Mouse (Mus musculus) spleen, postnatal 4 days (tissue): ENCODE data around the gene Pitpnm2.

Source experiments
- DNase-seq, 2 experiments: peaks; one replicate each; pipeline ENCODE4 v3.0.0; 2022; ENCODE audit warnings: low spot score in 2 of 2

The Pitpnm2 gene

GRCm38 (mm10) chr5:124138066-124138465, 111.5 kb downstream of the Pitpnm2 start:
- DNase-seq = no peak

DNA sequence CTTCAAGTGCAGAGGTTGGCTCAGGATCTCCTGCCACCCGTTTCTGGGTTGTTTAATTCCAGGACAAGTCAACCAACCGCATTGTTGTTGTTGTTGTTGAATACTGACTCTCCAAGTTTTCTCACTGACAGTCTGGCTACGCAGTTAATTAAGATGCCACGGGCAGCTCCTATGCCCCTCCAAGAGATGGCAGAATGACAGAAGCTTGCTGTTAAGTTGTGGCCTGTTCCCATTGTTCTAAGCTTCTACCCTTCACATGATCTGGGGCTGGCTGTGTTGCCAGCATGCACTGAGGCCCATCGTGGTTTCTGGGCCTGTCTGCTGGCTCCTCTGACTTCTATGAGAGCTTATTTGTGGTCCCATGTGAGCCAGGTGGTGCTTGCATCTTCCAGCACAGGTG, 115.3 kb downstream of the Pitpnm2 start:
- DNase-seq = no peak

- no peak for DNase-seq
These were observed 124.5 kb downstream of the Pitpnm2 start for GRCm38 (mm10) chr5:124125093-124125492.

- no peak for DNase-seq
These were observed 127.2 kb downstream of the Pitpnm2 start for GRCm38 (mm10) chr5:124122357-124122756.

DNA sequence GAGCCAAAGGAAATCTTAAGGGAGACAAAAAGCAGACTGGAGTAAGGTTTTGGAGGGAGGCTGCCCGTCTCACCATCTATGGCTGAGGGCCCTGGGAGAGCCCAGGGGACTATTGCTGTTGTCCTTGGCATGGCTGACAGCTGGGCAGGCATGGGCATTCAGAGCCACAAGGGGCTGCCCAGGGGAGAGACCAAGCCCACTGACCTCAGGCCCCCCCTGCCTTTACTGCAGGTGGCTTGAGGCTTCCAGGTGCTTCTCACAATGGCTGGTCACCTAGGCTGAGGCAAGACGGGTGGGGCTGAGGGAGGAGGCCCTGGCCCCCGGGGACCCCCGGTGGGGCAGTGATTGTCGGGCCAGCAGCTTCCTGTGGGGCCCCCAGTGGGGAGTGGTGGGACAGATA, 130.4 kb downstream of the Pitpnm2 start:
- DNase-seq = no peak

GRCm38 (mm10) chr5:124115990-124116845, 133.3 kb downstream of the Pitpnm2 start, which contains the start of gene Arl6ip4:
Gene Arl6ip4, plus strand, starts transcription at chr5:124116089.
- DNase-seq = peak; percentile 83 to 91

DNA sequence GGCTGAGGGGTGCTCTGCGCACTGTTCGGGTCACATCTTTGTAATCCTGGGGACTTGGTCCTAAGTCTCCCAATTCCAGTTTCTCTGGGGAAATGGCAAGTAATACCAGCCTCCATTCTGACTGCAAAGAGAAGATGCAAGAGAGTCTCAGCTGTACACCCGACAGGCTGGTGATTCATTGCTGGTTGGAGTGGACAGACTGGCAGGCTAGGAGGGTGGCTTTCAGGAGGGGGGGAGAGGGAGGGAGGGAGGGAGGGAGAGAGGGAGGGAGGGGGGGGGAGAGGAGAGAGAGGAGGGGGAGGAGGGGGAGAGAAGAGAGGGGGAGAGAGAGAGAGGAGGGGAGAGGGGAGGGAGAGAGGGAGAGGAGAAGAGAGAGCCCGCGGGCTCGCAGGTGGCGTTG, 134.0 kb downstream of the Pitpnm2 start:
- no peak for DNase-seq

GRCm38 (mm10) chr5:124114276-124115025, 135.1 kb downstream of the Pitpnm2 start:
- peak in 1 of 2 experiments; percentile 68 for DNase-seq

- peak; percentile 72 to 87 for DNase-seq
These were observed 136.5 kb downstream of the Pitpnm2 start for GRCm38 (mm10) chr5:124113030-124113429.

GRCm38 (mm10) chr5:124112531-124112930, 137.0 kb downstream of the Pitpnm2 start:
- peak in 1 of 2 experiments; percentile 43 for DNase-seq

GRCm38 (mm10) chr5:124111742-124112497, 137.6 kb downstream of the Pitpnm2 start, which contains the start of gene Ogfod2:
Gene Ogfod2, plus strand, starts transcription at chr5:124112297.
- peak; percentile 95 to 96 for DNase-seq

GRCm38 (mm10) chr5:124111077-124111741, 138.4 kb downstream of the Pitpnm2 start:
- DNase-seq = peak; percentile 67 to 87

DNA sequence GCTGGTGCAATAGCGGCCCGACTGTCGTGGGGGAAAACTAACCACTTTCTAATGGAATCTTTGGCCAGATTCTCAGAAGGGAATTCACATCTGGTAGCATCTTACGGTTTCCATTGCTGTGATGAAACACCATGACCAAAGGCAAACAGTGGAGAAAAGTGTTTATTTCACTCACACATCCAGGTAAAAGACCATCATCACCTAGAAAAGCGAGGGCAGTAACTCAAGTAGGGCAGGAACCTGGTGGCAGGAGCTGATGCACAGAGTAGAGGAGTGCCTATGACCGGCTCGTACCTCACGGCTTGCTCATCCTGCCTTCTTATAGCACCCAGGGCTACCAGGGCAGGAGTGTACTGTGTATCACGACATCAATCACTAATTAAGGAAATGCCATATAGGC, 146.0 kb downstream of the Pitpnm2 start:
- DNase-seq = no peak

- no peak for DNase-seq
These were observed 146.5 kb downstream of the Pitpnm2 start for GRCm38 (mm10) chr5:124103020-124103419.

- DNase-seq = no peak
These were observed 147.2 kb downstream of the Pitpnm2 start for GRCm38 (mm10) chr5:124102326-124102725.

GRCm38 (mm10) chr5:124100128-124101044, 149.2 kb downstream of the Pitpnm2 start:
- DNase-seq = no peak

- DNase-seq = no peak
These were observed 150.6 kb downstream of the Pitpnm2 start for GRCm38 (mm10) chr5:124098923-124099322.

- DNase-seq = peak; percentile 100
These were observed 153.8 kb downstream of the Pitpnm2 start, which contains the start of gene Abcb9 for GRCm38 (mm10) chr5:124095596-124096232. Gene Abcb9, minus strand, starts transcription at chr5:124095798.

DNA sequence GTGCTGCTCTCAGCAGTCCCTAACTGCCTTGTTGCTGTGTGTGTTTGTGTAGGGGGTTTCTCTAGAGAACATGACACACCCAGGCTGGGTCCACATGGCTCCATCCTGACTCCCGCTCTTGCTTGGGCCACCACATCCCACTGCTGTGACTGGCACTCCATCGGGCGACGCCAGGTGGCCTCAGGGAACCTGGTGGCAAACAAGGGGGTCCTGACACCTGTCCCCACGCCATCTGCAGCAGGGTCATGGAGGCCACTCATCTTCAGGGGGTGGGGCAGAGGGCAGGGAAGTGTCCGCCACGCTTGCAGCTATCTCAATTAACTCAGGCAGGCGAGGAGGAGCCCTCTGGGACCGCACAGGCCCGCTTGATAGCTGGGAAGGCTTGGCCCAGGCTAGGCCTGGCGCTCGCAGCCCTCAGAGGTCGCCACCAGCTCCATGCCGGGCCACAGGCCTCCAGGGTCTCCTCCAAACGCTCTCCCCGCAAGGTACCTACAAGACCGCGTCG, 154.4 kb downstream of the Pitpnm2 start:
- peak; percentile 73 to 84 for DNase-seq
